Mouse (Mus musculus) erythroblast, embryonic 14.5 days (primary cell): Measurements from ENCODE around the gene Gm37240.

Experiments
- GATA1 ChIP-seq: IDR thresholded peaks from 2 replicates; pipeline ENCODE4 v1.6.1; 2012; ENCODE audit warnings: low read length, inconsistent platforms, mixed read lengths
- TAL1 ChIP-seq: IDR thresholded peaks from 3 replicates; pipeline ENCODE4 v1.6.1; 2012; ENCODE audit warnings: low read length, inconsistent platforms, mixed read lengths

- TF ChIP-seq GATA1 (no peak), TAL1 (no peak)
Observed at GRCm38 (mm10) chr3:84540640-84541039, 1346.7 kb downstream of the Gm37240 start.
